Mouse (Mus musculus) brain, embryonic 14.5 days (tissue): ENCODE data around the gene Egfl8.

Experiments used
- CTCF ChIP-seq: fragments of 200-500 bp; IDR thresholded peaks from 2 replicates; pipeline ENCODE4 v1.5.1; 2012; ENCODE audit warnings: inconsistent platforms, mild to moderate bottlenecking, moderate library complexity, borderline replicate concordance; ENCODE audit not compliant: insufficient read depth, insufficient read length; ENCODE audit errors: extremely low read depth
- POLR2A ChIP-seq: fragments of 200-500 bp; IDR thresholded peaks from 2 replicates; pipeline ENCODE4 v1.6.1; 2012; ENCODE audit warnings: mild to moderate bottlenecking, inconsistent platforms, borderline replicate concordance; ENCODE audit not compliant: poor library complexity, insufficient read depth, insufficient read length, severe bottlenecking; ENCODE audit errors: extremely low read depth

- TF ChIP-seq CTCF (no peak), POLR2A (no peak)
Observed at GRCm38 (mm10) chr17:34629221-34629751, 13.5 kb upstream of the Egfl8 start, which contains the start of gene Prrt1.
